Mouse (Mus musculus) activated CD4-positive, CD25-positive, alpha-beta regulatory T cell (primary cell): Measurements from ENCODE around the gene Esrp2. TPM values are rescaled to one million over a fixed set of nuclear protein-coding genes. Genes with fewer than 3 reads are reported as not detected.

Experiments
- polyA plus RNA-seq, 2 experiments: library from polyadenylated mRNA; unstranded; fragments of 100-300 nt; shearing (Covaris generic); gene quantifications; one replicate each; pipeline ENCODE4 v1.2.1; 2017

The Esrp2 gene
- 1 to 10 TPM in 1 of 2 experiments, under 1 TPM in 1; 0.47 to 1.6 TPM for polyA plus RNA-seq

GRCm38 (mm10) chr8:106136156-106137130 is at the start of gene Esrp2:
TSS of gene Esrp2 (minus strand) at chr8:106136974.

DNA sequence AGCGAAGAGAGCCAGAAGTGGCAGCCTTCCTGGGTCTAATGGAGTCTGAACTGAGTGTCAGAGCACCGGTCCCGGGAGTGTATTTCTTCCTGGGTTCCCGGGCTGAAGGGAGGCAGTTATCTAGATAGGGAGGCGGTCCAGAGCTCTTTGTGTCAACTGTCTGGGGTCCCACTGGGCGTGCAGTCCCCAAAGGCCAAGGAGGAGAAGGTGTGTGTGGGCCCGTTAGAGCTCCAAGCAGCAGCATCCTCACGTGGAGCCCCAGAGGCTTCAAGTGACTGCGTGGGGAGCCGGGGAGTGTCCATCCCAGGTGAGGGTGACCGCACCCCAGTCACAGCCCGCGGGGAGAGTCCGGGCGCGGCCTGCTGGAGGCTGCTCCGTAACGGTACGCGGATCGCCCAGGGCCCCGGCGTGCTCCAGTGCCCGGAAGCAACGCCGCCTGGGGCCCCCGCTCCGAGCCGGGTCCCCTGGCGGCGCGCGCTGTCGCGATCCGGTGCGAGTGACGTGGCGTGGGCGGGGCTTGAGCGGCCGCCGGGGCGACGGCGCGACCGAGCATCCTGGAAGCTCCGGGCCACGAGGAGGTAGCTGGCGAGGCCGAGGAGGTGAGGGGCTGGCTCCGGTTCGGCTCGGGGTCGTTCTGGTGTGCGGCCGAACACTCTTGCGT is 31.7 kb upstream of the Esrp2 start, which contains the start of gene Slc7a6:
TSS of gene Slc7a6 (plus strand) at position 502 of the 661 bp plus-strand sequence.

DNA sequence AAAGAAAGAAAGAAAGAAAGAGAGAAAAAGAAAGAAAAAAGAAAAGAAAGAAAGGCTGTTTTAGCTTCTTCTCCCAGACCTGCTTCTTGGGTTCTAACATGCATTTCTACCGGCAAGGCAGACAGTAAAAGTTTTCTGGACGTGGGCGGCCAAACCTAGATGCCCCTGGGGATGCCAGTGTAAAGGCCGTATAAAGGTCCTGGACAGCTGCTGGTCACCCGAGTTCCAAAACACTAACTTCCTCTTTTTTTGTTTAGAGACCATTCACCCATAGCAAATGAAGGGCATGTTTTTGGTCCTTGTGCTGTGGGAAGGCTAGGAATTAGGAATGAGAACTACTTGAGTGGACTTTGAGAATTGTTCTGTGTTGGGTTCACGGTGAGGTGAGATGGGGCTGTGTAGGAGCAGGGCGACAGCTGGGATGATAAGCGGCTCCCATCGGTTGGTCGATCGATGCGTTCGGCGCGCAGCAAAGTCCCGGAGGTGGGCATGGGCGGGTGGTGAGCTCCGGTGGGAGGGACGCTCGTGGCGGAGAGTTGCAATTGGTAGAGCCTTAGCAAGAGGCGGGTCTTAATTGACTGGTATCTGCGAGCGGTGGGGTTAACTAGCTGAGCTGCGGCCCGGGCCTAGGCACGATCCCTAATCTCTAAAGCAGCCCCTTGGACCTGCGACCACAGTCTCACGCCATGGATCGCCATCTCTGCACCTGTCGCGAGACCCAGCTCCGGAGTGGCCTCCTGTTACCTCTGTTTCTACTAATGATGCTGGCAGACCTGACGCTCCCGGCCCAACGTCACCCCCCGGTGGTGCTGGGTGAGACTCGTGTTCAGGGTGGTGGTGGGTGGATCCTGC is 13.3 kb upstream of the Esrp2 start, which contains the start of gene Pla2g15:
TSS of gene Pla2g15 (plus strand) at position 599 of the 852 bp plus-strand sequence.

Other genes starting within 250 kb of the Esrp2 start
- under 1 TPM; 0.47 to 0.92 TPM for gene Nrn1l, start 243.4 kb downstream of the Esrp2 start, polyA plus RNA-seq
- 10 to 100 TPM; 18.0 to 22.4 TPM for gene Pskh1, start 236.5 kb downstream of the Esrp2 start, polyA plus RNA-seq
- 1 to 10 TPM; 1.7 to 2.0 TPM for gene Ctrl, start 203.1 kb downstream of the Esrp2 start, polyA plus RNA-seq
- gene Psmb10, start 198.5 kb downstream of the Esrp2 start, polyA plus RNA-seq = 100 to 1,000 TPM; 512 to 532 TPM
- under 1 TPM in 1 of 2 experiments, not detected in 1; 0.52 TPM for gene Lcat, start 193.6 kb downstream of the Esrp2 start, polyA plus RNA-seq
- 10 to 100 TPM; 12.8 to 16.4 TPM for gene Slc12a4, start 170.9 kb downstream of the Esrp2 start, polyA plus RNA-seq
- not detected for gene Dpep3, start 157.5 kb downstream of the Esrp2 start, polyA plus RNA-seq
- 10 to 100 TPM; 22.9 to 25.6 TPM for gene Dus2, start 145.6 kb downstream of the Esrp2 start, polyA plus RNA-seq
- under 1 TPM; 0.16 to 0.33 TPM for gene Dpep2nb, start 131.0 kb downstream of the Esrp2 start, polyA plus RNA-seq
- 10 to 100 TPM; 16.9 to 18.8 TPM for gene Ddx28, start 125.1 kb downstream of the Esrp2 start, polyA plus RNA-seq
- 100 to 1,000 TPM; 130 to 146 TPM for gene Nfatc3, start 78.1 kb downstream of the Esrp2 start, polyA plus RNA-seq
- 10 to 100 TPM in 1 of 2 experiments, 1 to 10 TPM in 1; 8.3 to 11.1 TPM for gene Pla2g15, start 13.4 kb upstream of the Esrp2 start, polyA plus RNA-seq
- 10 to 100 TPM; 24.6 to 40.9 TPM for gene Slc7a6, start 31.9 kb upstream of the Esrp2 start, polyA plus RNA-seq
- gene Slc7a6os, start 74.0 kb upstream of the Esrp2 start, polyA plus RNA-seq = 10 to 100 TPM; 56.7 to 59.6 TPM
- 10 to 100 TPM; 31.5 to 34.6 TPM for gene Prmt7, start 74.0 kb upstream of the Esrp2 start, polyA plus RNA-seq
- under 1 TPM in 1 of 2 experiments, not detected in 1; 0.08 TPM for gene Smpd3, start 201.0 kb upstream of the Esrp2 start, polyA plus RNA-seq